Mouse (Mus musculus): ENCODE results near the gene Olfr703. TPM values are rescaled to one million over a fixed set of nuclear protein-coding genes. Genes with fewer than 3 reads are reported as not detected.

Olfr703 gene
- not detected in 2 replicates for total RNA-seq (2012; rRNA removed)
- total RNA-seq (2014; rRNA removed): not detected in 2 replicates
- polyA plus RNA-seq (2012; ENCODE audit: insufficient read length, low read depth): not detected in 2 replicates

DNA sequence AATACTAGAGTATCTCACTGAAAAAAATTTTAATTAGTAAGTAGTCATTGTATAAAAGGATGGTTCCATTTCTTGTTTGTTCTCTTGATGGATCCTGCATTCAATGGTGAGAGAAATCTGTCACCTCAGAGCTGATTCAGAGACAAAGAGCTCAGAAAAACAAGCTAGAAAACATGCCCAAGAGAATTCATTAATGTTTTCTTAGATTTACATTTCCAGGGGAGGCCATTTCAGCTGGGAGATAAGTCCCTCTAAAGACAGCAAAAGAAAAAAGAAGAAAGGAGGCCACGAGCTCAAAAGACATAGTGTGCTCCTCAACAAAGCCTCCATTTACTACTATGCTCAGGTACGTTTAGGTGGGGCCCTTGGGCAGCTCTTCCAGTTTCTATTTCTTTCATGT is at the start of gene Olfr703:
Gene Olfr703, plus strand, starts transcription at position 301 of the 400 bp plus-strand sequence.
- Histone ChIP-seq H3K27ac (ENCODE audit: insufficient read depth, low read depth) (no peak within 1 kb of the TSS), H3K27me3 (replicated peaks) (no peaks in the 10 kb centered on the region), H3K4me2 (ENCODE audit: insufficient read depth, low read depth, poor library complexity, severe bottlenecking) (no peak within 1 kb of the TSS), H3K9me3 (replicated peaks; ENCODE audit: low read length) (no peaks in the 10 kb centered on the region), H3K36me3 (replicated peaks in 1 of 2; ENCODE audit: control insufficient read depth in 1 of 2, insufficient read depth in 1 of 2, low read length in 1 of 2) (no peaks in the 10 kb centered on the region), H3K79me2 (replicated peaks; ENCODE audit: control insufficient read depth, extremely low read depth, insufficient read depth, poor library complexity, severe bottlenecking) (no peaks in the 10 kb centered on the region), H3K4me3 (replicated peaks in 1 of 3; ENCODE audit: low read depth in 2 of 3, low read length in 2 of 3, poor library complexity in 1 of 3) (no peak within 1 kb of the TSS), H3K4me1 (ENCODE audit: control insufficient read depth in 1 of 2, insufficient read depth in 2 of 2) (no peaks in the 10 kb centered on the region), H3K9ac (ENCODE audit: insufficient read depth, low read depth) (no peak within 1 kb of the TSS)
- no peak for TF ChIP-seq ZKSCAN1 (IDR thresholded peaks at IDR 0.05; ENCODE audit: borderline replicate concordance, low read depth, low read length)
- no peak for TF ChIP-seq RCOR1 (conservative IDR thresholded peaks at IDR 0.05; ENCODE audit: low read depth, low read length)
- no peak for TF ChIP-seq JUN (IDR thresholded peaks at IDR 0.05; ENCODE audit: insufficient read depth, low read depth, low read length)
- no peak for TF ChIP-seq CHD1 (IDR thresholded peaks at IDR 0.05; ENCODE audit: low read depth, low read length)
- TF ChIP-seq GABPA (IDR thresholded peaks at IDR 0.05; ENCODE audit: insufficient replicate concordance, low read depth, low read length): no peak
- TF ChIP-seq CTCF (conservative IDR thresholded peaks at IDR 0.05 in 1 of 2, IDR thresholded peaks at IDR 0.05 in 1 of 2; ENCODE audit: low read depth in 2 of 2, low read length in 2 of 2): no peak
- no peak for TF ChIP-seq PAX5 (IDR thresholded peaks at IDR 0.05; ENCODE audit: low read length)
- no peak for TF ChIP-seq POLR2AphosphoS2 (IDR thresholded peaks at IDR 0.05; ENCODE audit: low read depth, low read length)
- TF ChIP-seq TBP (conservative IDR thresholded peaks at IDR 0.05; ENCODE audit: low read depth, low read length): no peak
- no peak for TF ChIP-seq ZMIZ1 (IDR thresholded peaks at IDR 0.05; ENCODE audit: low read depth, low read length)
- TF ChIP-seq MYC (IDR thresholded peaks at IDR 0.05; ENCODE audit: low read depth, low read length): no peak
- no peak for TF ChIP-seq MXI1 (IDR thresholded peaks at IDR 0.05; ENCODE audit: low read depth, low read length)
- no peak for TF ChIP-seq MEF2A (IDR thresholded peaks at IDR 0.05; ENCODE audit: borderline replicate concordance, low read depth, low read length)
- TF ChIP-seq MAFK (IDR thresholded peaks at IDR 0.05; ENCODE audit: insufficient replicate concordance, low read length): no peak
- no peak for TF ChIP-seq USF2 (conservative IDR thresholded peaks at IDR 0.05; ENCODE audit: low read depth, low read length)
- TF ChIP-seq CHD2 (IDR thresholded peaks at IDR 0.05; ENCODE audit: low read length): no peak
- no peak for TF ChIP-seq SIN3A (IDR thresholded peaks at IDR 0.05; ENCODE audit: low read length)
- in situ Hi-C loops (cut with MboI; ENCODE audit: low pct_ligation_motif_present, low pct_unique_long_range_greater_than_20kb, low sequenced_read_pairs): no loop called here
- no peak for DNase-seq (ENCODE audit: extremely low read depth)
- dilution Hi-C loops (cut with MboI; ENCODE audit: extremely low pct_ligation_motif_present, extremely low pct_unique_long_range_greater_than_20kb, low sequenced_read_pairs): no loop called here

DNA sequence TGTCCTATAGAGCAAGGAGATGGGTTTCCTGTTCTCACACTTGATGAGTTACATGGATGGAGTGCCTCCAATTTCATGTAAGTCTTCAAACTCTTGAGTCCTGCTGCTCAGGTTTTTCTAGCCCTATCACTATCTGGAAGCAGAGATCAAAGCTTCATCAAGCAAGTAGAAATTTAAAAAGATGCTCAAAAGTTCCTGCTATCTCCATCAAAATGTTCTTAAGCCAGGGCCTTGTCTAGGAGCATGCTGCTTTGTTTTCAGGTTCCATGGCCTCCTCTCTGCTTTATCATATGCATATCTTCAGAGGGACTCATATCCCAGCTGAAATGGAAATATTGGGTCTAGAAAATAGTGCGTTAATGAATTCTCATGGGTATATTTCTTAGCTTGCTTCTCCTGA is 34.4 kb upstream of the Olfr703 start, which contains the start of gene Olfr700:
Gene Olfr700, minus strand, starts transcription at position 101 of the 400 bp plus-strand sequence.
- H3K9ac ChIP-seq (ENCODE audit: insufficient read depth, low read depth): no peak within 1 kb of the TSS
- no peak within 1 kb of the TSS for H3K27ac ChIP-seq (ENCODE audit: insufficient read depth, low read depth)
- no peaks in the 10 kb centered on the region for H3K79me2 ChIP-seq (replicated peaks; ENCODE audit: control insufficient read depth, extremely low read depth, insufficient read depth, poor library complexity, severe bottlenecking)
- no peak within 1 kb of the TSS for H3K4me3 ChIP-seq (replicated peaks in 1 of 3; ENCODE audit: low read depth in 2 of 3, low read length in 2 of 3, poor library complexity in 1 of 3)
- H3K36me3 ChIP-seq (replicated peaks in 1 of 2; ENCODE audit: control insufficient read depth in 1 of 2, insufficient read depth in 1 of 2, low read length in 1 of 2): no peaks in the 10 kb centered on the region
- H3K27me3 ChIP-seq (replicated peaks): no peaks in the 10 kb centered on the region
- no peak within 1 kb of the TSS for H3K4me2 ChIP-seq (ENCODE audit: insufficient read depth, low read depth, poor library complexity, severe bottlenecking)
- dilution Hi-C loops (cut with MboI; ENCODE audit: extremely low pct_ligation_motif_present, extremely low pct_unique_long_range_greater_than_20kb, low sequenced_read_pairs): no loop called here
- in situ Hi-C loops (cut with MboI; ENCODE audit: low pct_ligation_motif_present, low pct_unique_long_range_greater_than_20kb, low sequenced_read_pairs): no loop called here
- no peak for DNase-seq (ENCODE audit: extremely low read depth)
- TF ChIP-seq ZMIZ1 (IDR thresholded peaks at IDR 0.05; ENCODE audit: low read depth, low read length) (no peak), RAD21 (IDR thresholded peaks at IDR 0.05; ENCODE audit: low read depth, low read length) (no peak), CHD2 (IDR thresholded peaks at IDR 0.05; ENCODE audit: low read length) (no peak), SIN3A (IDR thresholded peaks at IDR 0.05; ENCODE audit: low read length) (no peak), GABPA (IDR thresholded peaks at IDR 0.05; ENCODE audit: insufficient replicate concordance, low read depth, low read length) (no peak), JUND (conservative IDR thresholded peaks at IDR 0.05; ENCODE audit: low read depth, low read length) (no peak), USF1 (IDR thresholded peaks at IDR 0.05; ENCODE audit: low read depth, low read length) (no peak), UBTF (IDR thresholded peaks at IDR 0.05; ENCODE audit: low read depth, low read length) (no peak), E2F4 (IDR thresholded peaks at IDR 0.05; ENCODE audit: insufficient replicate concordance, low read depth, low read length) (no peak), HCFC1 (IDR thresholded peaks at IDR 0.05; ENCODE audit: low read depth, low read length) (no peak), MAX (IDR thresholded peaks at IDR 0.05; ENCODE audit: low read length) (no peak), ZKSCAN1 (IDR thresholded peaks at IDR 0.05; ENCODE audit: borderline replicate concordance, low read depth, low read length) (no peak), IRF4 (IDR thresholded peaks at IDR 0.05; ENCODE audit: low read depth, low read length) (no peak)
- H3K4me1 ChIP-seq (ENCODE audit: control insufficient read depth in 1 of 2, insufficient read depth in 2 of 2): no peaks in the 10 kb centered on the region
- no peaks in the 10 kb centered on the region for H3K9me3 ChIP-seq (replicated peaks; ENCODE audit: low read length)

Measured in CH12.LX (cell line).